Mouse (Mus musculus) hindbrain, embryonic 10.5 days (tissue): ENCODE results near the gene Fkbp14. TPM values are rescaled to one million over a fixed set of nuclear protein-coding genes. Genes with fewer than 3 reads are reported as not detected.

ENCODE experiments used
- DNase-seq: peaks from one replicate; pipeline ENCODE4 v3.0.0-alpha.2; 2017; ENCODE audit warnings: low spot score
- H3K27ac ChIP-seq: fragments of 300-500 bp; sonication (generic); 2 replicates; pipeline ENCODE4 v1.5.1; 2016; ENCODE audit warnings: mild to moderate bottlenecking, moderate library complexity
- H3K27me3 ChIP-seq: fragments of 300-500 bp; sonication (generic); 2 replicates; pipeline ENCODE4 v1.6.1; 2016; ENCODE audit warnings: mild to moderate bottlenecking; ENCODE audit not compliant: poor library complexity, insufficient read depth, severe bottlenecking
- H3K36me3 ChIP-seq: fragments of 300-500 bp; sonication (generic); 2 replicates; pipeline ENCODE4 v1.6.1; 2016; ENCODE audit warnings: mild to moderate bottlenecking, moderate library complexity
- H3K4me1 ChIP-seq: fragments of 300-500 bp; sonication (generic); replicated peaks from 2 replicates; pipeline ENCODE4 v1.6.1; 2016; ENCODE audit warnings: mild to moderate bottlenecking
- H3K4me3 ChIP-seq: fragments of 300-500 bp; sonication (generic); 2 replicates; pipeline ENCODE4 v1.5.1; 2016; ENCODE audit warnings: mild to moderate bottlenecking, moderate library complexity
- H3K9me3 ChIP-seq: fragments of 300-500 bp; sonication (generic); 2 replicates; pipeline ENCODE4 v1.6.1; 2016; ENCODE audit warnings: mild to moderate bottlenecking, moderate library complexity
- WGBS: fragments of 180-500 bp; shearing (Covaris S2); methylation state at CpG from one replicate; pipeline ENCODE4 v1.1.7; 2016; 5-methylcytosine and 5-hydroxymethylcytosine counted together
- polyA plus RNA-seq: library from polyadenylated mRNA; unstranded; fragments of >200 nt; fragmentation: Nextera tagmentation; extraction: Ambion mirVana; gene quantifications from 2 replicates; pipeline ENCODE4 v1.2.1, GENCODE M21; 2016

Fkbp14 gene
- polyA plus RNA-seq, 1 experiment from 2014 or later = 9.3 TPM

DNA sequence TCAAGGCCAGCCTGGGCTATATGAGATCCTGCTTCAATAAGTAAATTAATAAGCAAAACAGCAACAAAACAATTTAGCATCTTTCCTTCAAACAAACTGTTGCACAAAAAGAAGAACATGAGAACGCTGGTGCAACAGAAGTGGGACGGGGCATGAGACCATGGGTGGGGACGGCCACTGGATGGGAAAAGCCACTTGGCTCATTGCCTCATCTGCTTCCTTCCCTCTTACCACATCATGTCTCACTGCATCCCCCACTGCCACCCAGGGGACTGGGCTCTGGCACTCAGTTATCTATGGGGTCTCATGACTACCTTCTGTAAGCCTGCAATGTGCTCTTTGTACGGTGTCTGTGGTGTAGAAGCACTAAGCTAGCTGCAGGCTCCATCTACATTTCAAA is 61.6 kb downstream of the Fkbp14 start:
- Histone ChIP-seq H3K27ac (no peak overlapping the region), H3K27me3 (peaks cover 26% of the 10 kb centered on the region), H3K4me1 (peaks cover 33% of the 10 kb centered on the region), H3K9me3 (no peaks in the 10 kb centered on the region), H3K36me3 (peaks cover 8% of the 10 kb centered on the region), H3K4me3 (no peak overlapping the region)
- no peak for DNase-seq
- WGBS = 94% methylated on average over 4 of the region's 4 CpGs

DNA sequence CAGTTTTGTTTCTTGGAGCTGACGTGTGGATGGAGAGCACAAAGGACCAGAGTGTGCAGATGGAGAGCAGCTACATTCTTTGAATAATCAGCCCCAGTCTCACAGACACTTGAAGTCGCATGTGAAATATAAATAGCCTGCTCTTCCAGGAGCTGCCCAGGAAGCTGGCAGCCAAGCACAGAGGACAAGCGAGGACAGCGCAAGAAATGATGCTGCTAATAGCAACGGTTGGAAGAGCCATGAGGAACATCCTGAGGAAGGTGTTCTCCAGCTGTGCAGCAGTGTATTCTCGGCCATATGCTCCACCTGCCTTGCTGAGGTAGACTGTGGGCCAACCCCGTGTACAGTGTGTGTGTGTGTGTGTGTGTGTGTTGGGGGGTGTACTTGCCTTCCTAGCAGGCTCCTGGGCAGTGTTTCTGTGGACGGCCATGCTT is 66.0 kb downstream of the Fkbp14 start:
- peaks cover 7% of the 10 kb centered on the region for H3K4me1 ChIP-seq
- WGBS = 69% methylated on average over 8 of the region's 8 CpGs
- DNase-seq = no peak
- no peak overlapping the region for H3K4me3 ChIP-seq
- peaks cover 8% of the 10 kb centered on the region; the same call in 1 of the 2 replicates for H3K27me3 ChIP-seq
- no peaks in the 10 kb centered on the region for H3K9me3 ChIP-seq
- H3K27ac ChIP-seq = no peak overlapping the region
- peaks cover 26% of the 10 kb centered on the region for H3K36me3 ChIP-seq

DNA sequence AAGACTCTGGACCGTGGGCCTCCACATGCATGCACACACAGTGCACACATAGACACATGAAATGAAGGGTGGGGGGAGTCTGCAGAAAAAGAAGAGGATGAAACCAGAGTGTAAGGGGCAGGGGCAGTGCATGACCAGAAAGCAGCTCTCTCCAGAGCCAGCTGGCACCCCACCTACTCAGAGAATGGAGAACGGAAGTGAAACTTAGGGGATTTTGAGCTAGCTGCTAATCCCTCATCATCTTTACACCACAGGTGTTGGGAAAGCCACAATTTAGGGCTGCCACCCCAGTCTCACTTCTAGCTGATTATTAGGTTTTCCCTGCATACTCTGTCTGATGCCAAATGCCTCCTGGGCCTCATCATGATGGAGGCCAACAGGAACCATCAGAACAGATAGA is 66.9 kb downstream of the Fkbp14 start:
- no peak overlapping the region for H3K27ac ChIP-seq
- no peak for DNase-seq
- no peak overlapping the region for H3K4me3 ChIP-seq
- peaks cover under 1% of the 10 kb centered on the region; the same call in 1 of the 2 replicates for H3K27me3 ChIP-seq
- H3K9me3 ChIP-seq = no peaks in the 10 kb centered on the region
- H3K4me1 ChIP-seq = peaks cover 7% of the 10 kb centered on the region
- WGBS = 85% methylated on average over 2 of the region's 2 CpGs
- H3K36me3 ChIP-seq = peaks cover 31% of the 10 kb centered on the region

- no peak overlapping the region for H3K27ac ChIP-seq
- peaks cover 7% of the 10 kb centered on the region for H3K4me1 ChIP-seq
- 90% methylated on average over 8 of the region's 8 CpGs for WGBS
- no peaks in the 10 kb centered on the region for H3K9me3 ChIP-seq
- peaks cover 46% of the 10 kb centered on the region for H3K36me3 ChIP-seq
- DNase-seq = no peak
- no peaks in the 10 kb centered on the region for H3K27me3 ChIP-seq
- no peak overlapping the region for H3K4me3 ChIP-seq
These were observed 68.4 kb downstream of the Fkbp14 start for GRCm38 (mm10) chr6:54528666-54529065.

Other genes starting within 250 kb of the Fkbp14 start
- 0.77 and 1.2 TPM in 2 replicates for gene Wipf3, start 167.7 kb downstream of the Fkbp14 start, polyA plus RNA-seq
- gene Scrn1, start 30.8 kb downstream of the Fkbp14 start, polyA plus RNA-seq = 42.9 and 60.0 TPM in 2 replicates
- gene Plekha8, start 2.2 kb downstream of the Fkbp14 start, polyA plus RNA-seq = 13.8 and 17.4 TPM in 2 replicates
- 16.6 and 26.4 TPM in 2 replicates for gene Mturn, start 84.3 kb upstream of the Fkbp14 start, polyA plus RNA-seq
- 2.0 TPM in 2 replicates for gene Znrf2, start 219.6 kb upstream of the Fkbp14 start, polyA plus RNA-seq